Mouse (Mus musculus) CH12.LX (cell line): Measurements from ENCODE around the gene Sobp. TPM values are rescaled to one million over a fixed set of nuclear protein-coding genes. Genes with fewer than 3 reads are reported as not detected.

ENCODE experiments used
- DNase-seq: peaks from one replicate; pipeline ENCODE4 v3.0.0-alpha.2; 2013; ENCODE audit errors: extremely low read depth
- H3K27ac ChIP-seq: 2 replicates; pipeline ENCODE4 v1.5.1; 2012; ENCODE audit warnings: low read depth, mild to moderate bottlenecking, control low read depth, moderate library complexity; ENCODE audit not compliant: insufficient read depth
- H3K27me3 ChIP-seq: replicated peaks from 2 replicates; pipeline ENCODE3; 2012; ENCODE audit warnings: inconsistent platforms
- H3K36me3 ChIP-seq, 2 experiments: replicated peaks in 1 of 2; 2 replicates each; pipeline versions ENCODE3 to v1.6.1; 2012; ENCODE audit warnings: inconsistent platforms in 1 of 2, low read length in 1 of 2, mild to moderate bottlenecking in 1 of 2, mixed read lengths in 1 of 2, moderate library complexity in 1 of 2; ENCODE audit not compliant: control insufficient read depth in 1 of 2, insufficient read depth in 1 of 2
- H3K4me1 ChIP-seq, 2 experiments: 2 replicates each; pipeline ENCODE4 v1.6.1; 2012; ENCODE audit warnings: inconsistent platforms in 1 of 2, moderate library complexity in 1 of 2; ENCODE audit not compliant: insufficient read depth in 2 of 2, control insufficient read depth in 1 of 2
- H3K4me2 ChIP-seq: 2 replicates; pipeline ENCODE4 v1.6.1; 2012; ENCODE audit warnings: low read depth, mild to moderate bottlenecking, control low read depth; ENCODE audit not compliant: poor library complexity, insufficient read depth, severe bottlenecking
- H3K4me3 ChIP-seq, 3 experiments: fragments of 150-350 bp in 1 of 3; sonication (generic) in 1 of 3; replicated peaks in 1 of 3; 2 replicates each; pipeline versions ENCODE3 to v1.5.1; 2011 to 2012; ENCODE audit warnings: low read depth in 2 of 3, low read length in 2 of 3, mild to moderate bottlenecking in 2 of 3, moderate library complexity in 2 of 3, control low read depth in 1 of 3, improper control_type of control experiment in 1 of 3, inconsistent platforms in 1 of 3, mixed read lengths in 1 of 3; ENCODE audit not compliant: poor library complexity in 1 of 3
- H3K79me2 ChIP-seq: replicated peaks from 2 replicates; pipeline ENCODE4 v1.6.1; 2012; ENCODE audit warnings: mild to moderate bottlenecking, moderate library complexity; ENCODE audit not compliant: control insufficient read depth, poor library complexity, insufficient read depth, severe bottlenecking; ENCODE audit errors: extremely low read depth
- H3K9ac ChIP-seq: 2 replicates; pipeline ENCODE4 v1.6.1; 2012; ENCODE audit warnings: low read depth, mild to moderate bottlenecking, control low read depth, moderate library complexity; ENCODE audit not compliant: insufficient read depth
- H3K9me3 ChIP-seq: replicated peaks from 2 replicates; pipeline ENCODE3; 2012; ENCODE audit warnings: low read length, inconsistent platforms, mixed read lengths
- BHLHE40 ChIP-seq: IDR thresholded peaks from 2 replicates; pipeline ENCODE4 v1.6.1; 2011; ENCODE audit warnings: mild to moderate bottlenecking, low read depth, low read length, improper control_type of control experiment
- CHD2 ChIP-seq: IDR thresholded peaks from 2 replicates; pipeline ENCODE4 v1.6.1; 2011; ENCODE audit warnings: low read length, improper control_type of control experiment
- CTCF ChIP-seq, 2 experiments: IDR thresholded peaks in 1 of 2; conservative IDR thresholded peaks in 1 of 2; 2 replicates each; pipeline ENCODE4 v1.5.1; 2011 to 2012; ENCODE audit warnings: low read depth in 2 of 2, low read length in 2 of 2, improper control_type of control experiment in 1 of 2, inconsistent platforms in 1 of 2, mild to moderate bottlenecking in 1 of 2, moderate library complexity in 1 of 2
- ELF1 ChIP-seq: IDR thresholded peaks from 2 replicates; pipeline ENCODE4 v1.6.1; 2014; ENCODE audit warnings: low read depth, mild to moderate bottlenecking, inconsistent platforms, low read length, improper control_type of control experiment
- EP300 ChIP-seq: IDR thresholded peaks from 2 replicates; pipeline ENCODE4 v1.6.1; 2011; ENCODE audit warnings: low read length, improper control_type of control experiment
- ETS1 ChIP-seq: conservative IDR thresholded peaks from 2 replicates; pipeline ENCODE4 v1.6.1; 2012; ENCODE audit warnings: low read depth, mild to moderate bottlenecking, inconsistent platforms, low read length, improper control_type of control experiment, moderate library complexity
- HCFC1 ChIP-seq: IDR thresholded peaks from 2 replicates; pipeline ENCODE4 v1.6.1; 2012; ENCODE audit warnings: low read depth, mild to moderate bottlenecking, inconsistent platforms, low read length, improper control_type of control experiment
- JUN ChIP-seq: IDR thresholded peaks from 2 replicates; pipeline ENCODE4 v1.6.1; 2011; ENCODE audit warnings: low read depth, mild to moderate bottlenecking, low read length, improper control_type of control experiment, moderate library complexity; ENCODE audit not compliant: insufficient read depth
- MAX ChIP-seq: IDR thresholded peaks from 2 replicates; pipeline ENCODE4 v1.6.1; 2011; ENCODE audit warnings: low read length, improper control_type of control experiment
- MEF2A ChIP-seq: IDR thresholded peaks from 2 replicates; pipeline ENCODE4 v1.6.1; 2014; ENCODE audit warnings: low read depth, mild to moderate bottlenecking, inconsistent platforms, low read length, improper control_type of control experiment, borderline replicate concordance
- MXI1 ChIP-seq: IDR thresholded peaks from 2 replicates; pipeline ENCODE4 v1.6.1; 2011; ENCODE audit warnings: mild to moderate bottlenecking, low read depth, low read length, improper control_type of control experiment
- MYC ChIP-seq: IDR thresholded peaks from 2 replicates; pipeline ENCODE4 v1.6.1; 2011; ENCODE audit warnings: low read depth, mild to moderate bottlenecking, improper control_type of control experiment, low read length
- NELFE ChIP-seq: IDR thresholded peaks from 2 replicates; pipeline ENCODE4 v1.6.1; 2011; ENCODE audit warnings: low read depth, low read length, improper control_type of control experiment
- NRF1 ChIP-seq: IDR thresholded peaks from 2 replicates; pipeline ENCODE4 v1.6.1; 2014; ENCODE audit warnings: low read depth, mild to moderate bottlenecking, inconsistent platforms, low read length, improper control_type of control experiment, moderate library complexity
- POLR2AphosphoS2 ChIP-seq: IDR thresholded peaks from 2 replicates; pipeline ENCODE4 v1.6.1; 2011; ENCODE audit warnings: low read depth, low read length, improper control_type of control experiment
- RAD21 ChIP-seq: IDR thresholded peaks from 2 replicates; pipeline ENCODE4 v1.6.1; 2011; ENCODE audit warnings: low read depth, mild to moderate bottlenecking, low read length, improper control_type of control experiment, moderate library complexity
- RCOR1 ChIP-seq: conservative IDR thresholded peaks from 2 replicates; pipeline ENCODE4 v1.6.1; 2012; ENCODE audit warnings: low read depth, mild to moderate bottlenecking, inconsistent platforms, low read length, improper control_type of control experiment
- SIN3A ChIP-seq: IDR thresholded peaks from 2 replicates; pipeline ENCODE4 v1.6.1; 2012; ENCODE audit warnings: low read length, improper control_type of control experiment, inconsistent platforms
- SMC3 ChIP-seq: IDR thresholded peaks from 2 replicates; pipeline ENCODE4 v1.6.1; 2011; ENCODE audit warnings: low read depth, low read length, improper control_type of control experiment
- TBP ChIP-seq: conservative IDR thresholded peaks from 2 replicates; pipeline ENCODE4 v1.6.1; 2011; ENCODE audit warnings: low read depth, low read length, improper control_type of control experiment
- TCF12 ChIP-seq: IDR thresholded peaks from 2 replicates; pipeline ENCODE4 v1.6.1; 2014; ENCODE audit warnings: low read depth, mild to moderate bottlenecking, inconsistent platforms, low read length, improper control_type of control experiment
- UBTF ChIP-seq: IDR thresholded peaks from 2 replicates; pipeline ENCODE4 v1.6.1; 2012; ENCODE audit warnings: low read depth, mild to moderate bottlenecking, inconsistent platforms, low read length, improper control_type of control experiment, moderate library complexity
- USF2 ChIP-seq: conservative IDR thresholded peaks from 2 replicates; pipeline ENCODE4 v1.6.1; 2011; ENCODE audit warnings: low read depth, low read length, improper control_type of control experiment
- ZKSCAN1 ChIP-seq: IDR thresholded peaks from 2 replicates; pipeline ENCODE4 v1.6.1; 2012; ENCODE audit warnings: low read depth, inconsistent platforms, low read length, improper control_type of control experiment, borderline replicate concordance
- ZMIZ1 ChIP-seq: IDR thresholded peaks from 2 replicates; pipeline ENCODE4 v1.6.1; 2012; ENCODE audit warnings: low read depth, mild to moderate bottlenecking, inconsistent platforms, low read length, improper control_type of control experiment
- ZNF384 ChIP-seq: IDR thresholded peaks from 2 replicates; pipeline ENCODE4 v1.6.1; 2012; ENCODE audit warnings: low read depth, low read length, improper control_type of control experiment, inconsistent platforms
- dilution Hi-C: fragments of 300-500 bp; cut with MboI; formaldehyde crosslinking; loops from 2 replicates; pipeline ENCODE4 v1.14.3; 2020; ENCODE audit warnings: low sequenced_read_pairs; ENCODE audit not compliant: extremely low pct_unique_long_range_greater_than_20kb, extremely low pct_ligation_motif_present
- in situ Hi-C: fragments of 300-500 bp; cut with MboI; formaldehyde crosslinking; loops from 3 replicates; pipeline ENCODE4 v1.14.3; 2019; ENCODE audit warnings: low sequenced_read_pairs, low pct_ligation_motif_present, low pct_unique_long_range_greater_than_20kb, mixed read lengths
- polyA plus RNA-seq: library from polyadenylated mRNA; unstranded; fragments of >175 nt; gene quantifications from 2 replicates; pipeline ENCODE4 v1.2.1, GENCODE M21; 2012; ENCODE audit warnings: low read depth; ENCODE audit not compliant: insufficient read length
- total RNA-seq, 2 experiments: library from RNA; depleted of rRNA; stranded (reverse); fragments of 300-350 nt in 1 of 2; fragments of >200 nt in 1 of 2; gene quantifications; 2 replicates each; pipeline ENCODE4 v1.2.3; 2012 to 2014

The Sobp gene
- total and polyA plus RNA-seq, 3 experiments = 0.04 to 0.77 (median 0.08) TPM

- Histone ChIP-seq H3K9ac (no peak overlapping the region), H3K4me3 (no peak overlapping the region), H3K4me2 (no peak overlapping the region), H3K79me2 (no peaks in the 10 kb centered on the region), H3K27ac (no peak overlapping the region), H3K4me1 (peaks cover 0 to 3% of the 10 kb centered on the region in 2 experiments; a peak in 1 of 4 replicates), H3K9me3 (no peaks in the 10 kb centered on the region), H3K27me3 (no peaks in the 10 kb centered on the region), H3K36me3 (no peaks in the 10 kb centered on the region)
- DNase-seq = peak; percentile 54
- dilution Hi-C loops (no loop called here), in situ Hi-C loops (no loop called here)
- peak; percentile 61 for TF ChIP-seq SMC3
- no peak for TF ChIP-seq NELFE
- TF ChIP-seq ELF1 = no peak
- TF ChIP-seq ETS1 = no peak
- no peak for TF ChIP-seq HCFC1
- TF ChIP-seq RAD21 = peak; percentile 47
- peak; percentile 44 to 69 for TF ChIP-seq CTCF (conservative IDR thresholded peaks at IDR 0.05 in 1 of 2, IDR thresholded peaks at IDR 0.05 in 1 of 2; ENCODE audit: low read depth in 2 of 2, low read length in 2 of 2)
- TF ChIP-seq, all 38 proteins: peak for 3
These were observed 37.5 kb upstream of the Sobp start for GRCm38 (mm10) chr10:43211866-43212265.

GRCm38 (mm10) chr10:43203865-43204264 is 29.5 kb upstream of the Sobp start:
- in situ Hi-C loops = no loop called here

GRCm38 (mm10) chr10:43200206-43200605 is 25.9 kb upstream of the Sobp start:
- H3K9me3 ChIP-seq = no peaks in the 10 kb centered on the region
- in situ Hi-C loops = no loop called here
- H3K9ac ChIP-seq = no peak overlapping the region
- no peaks in the 10 kb centered on the region for H3K36me3 ChIP-seq
- H3K79me2 ChIP-seq = no peaks in the 10 kb centered on the region
- no peak overlapping the region for H3K4me2 ChIP-seq
- dilution Hi-C loops = no loop called here
- no peak for TF ChIP-seq RAD21
- TF ChIP-seq RCOR1 = no peak
- TF ChIP-seq ZNF384 = no peak
- TF ChIP-seq ZKSCAN1 = no peak
- no peak for TF ChIP-seq NRF1
- TF ChIP-seq USF2 = no peak
- no peak for TF ChIP-seq SIN3A
- TF ChIP-seq MYC = no peak
- no peak for TF ChIP-seq UBTF
- TF ChIP-seq ETS1 = no peak
- no peak for TF ChIP-seq JUN
- TF ChIP-seq BHLHE40 = no peak
- TF ChIP-seq ZMIZ1 = no peak
- no peak for TF ChIP-seq POLR2AphosphoS2
- TF ChIP-seq CHD2 = no peak
- no peak for TF ChIP-seq MXI1
- no peak for TF ChIP-seq TCF12
- no peak for TF ChIP-seq EP300
- TF ChIP-seq MAX = no peak
- no peak for TF ChIP-seq NELFE
- TF ChIP-seq, all 38 proteins: peak for 0
- Histone ChIP-seq H3K27me3 (no peaks in the 10 kb centered on the region), H3K27ac (no peak overlapping the region), H3K4me1 (no peaks in the 10 kb centered on the region), H3K4me3 (no peak overlapping the region)
- DNase-seq = no peak

More at GRCm38 (mm10) chr10:43203865-43204264, 29.5 kb upstream of the Sobp start:
- H3K27ac ChIP-seq = no peak overlapping the region
- no peaks in the 10 kb centered on the region for H3K27me3 ChIP-seq
- H3K9ac ChIP-seq = no peak overlapping the region
- H3K4me3 ChIP-seq = no peak overlapping the region
- H3K9me3 ChIP-seq = no peaks in the 10 kb centered on the region
- H3K4me2 ChIP-seq = no peak overlapping the region
- no peaks in the 10 kb centered on the region for H3K79me2 ChIP-seq
- dilution Hi-C loops = no loop called here
- no peak for DNase-seq
- H3K36me3 ChIP-seq = no peaks in the 10 kb centered on the region
- TF ChIP-seq RAD21 = no peak
- no peak for TF ChIP-seq ZNF384
- no peak for TF ChIP-seq POLR2AphosphoS2
- no peak for TF ChIP-seq MEF2A
- no peak for TF ChIP-seq RCOR1
- no peak for TF ChIP-seq MYC
- TF ChIP-seq SMC3 = no peak
- no peak for TF ChIP-seq ETS1
- no peak for TF ChIP-seq TBP
- TF ChIP-seq CTCF (conservative IDR thresholded peaks at IDR 0.05 in 1 of 2, IDR thresholded peaks at IDR 0.05 in 1 of 2; ENCODE audit: low read depth in 2 of 2, low read length in 2 of 2) = no peak
- H3K4me1 ChIP-seq = no peaks in the 10 kb centered on the region
